Mouse (Mus musculus): ENCODE measurements around the gene Dpf1. TPM values are rescaled to one million over a fixed set of nuclear protein-coding genes. Genes with fewer than 3 reads are reported as not detected.
A peak's percentile ranks its signal among the peaks of the same experiment; 100 is the strongest.

Dpf1 gene
- polyA plus RNA-seq, 1 experiment from 2014 or later = 6.2 TPM

DNA sequence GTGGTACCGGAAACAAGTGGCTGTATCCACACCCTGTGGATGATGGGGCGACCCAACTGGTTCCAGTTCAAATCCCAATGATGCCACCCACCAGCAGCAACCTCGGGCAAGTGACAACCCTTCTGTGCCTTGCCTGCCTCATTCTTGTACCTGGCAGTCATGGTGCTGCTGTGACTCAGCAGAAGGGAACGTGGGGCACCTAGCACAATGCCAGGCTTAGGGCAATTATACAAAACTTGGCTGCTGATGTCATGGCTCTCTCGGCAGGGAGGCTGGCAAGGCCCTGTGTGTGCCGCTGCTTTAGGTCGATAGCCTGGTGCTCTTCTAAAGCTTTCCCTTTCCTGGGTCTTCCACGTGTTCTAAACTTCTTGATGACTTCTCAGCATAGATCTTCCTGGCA lies 48.5 kb downstream of the Dpf1 start:
- in situ Hi-C loops (cut with MboI; ENCODE audit: low pct_unique_long_range_greater_than_20kb) = no loop called here
- no peaks in the 10 kb centered on the region for H3K27me3 ChIP-seq
- ATAC-seq = peak; percentile 25
- DNase-seq (ENCODE audit: low read depth, low spot score) = no peak
- TF ChIP-seq CTCF (IDR thresholded peaks at IDR 0.05) = no peak
- ChIA-PET CTCF (no interaction called here), POLR2A (no interaction called here)

DNA sequence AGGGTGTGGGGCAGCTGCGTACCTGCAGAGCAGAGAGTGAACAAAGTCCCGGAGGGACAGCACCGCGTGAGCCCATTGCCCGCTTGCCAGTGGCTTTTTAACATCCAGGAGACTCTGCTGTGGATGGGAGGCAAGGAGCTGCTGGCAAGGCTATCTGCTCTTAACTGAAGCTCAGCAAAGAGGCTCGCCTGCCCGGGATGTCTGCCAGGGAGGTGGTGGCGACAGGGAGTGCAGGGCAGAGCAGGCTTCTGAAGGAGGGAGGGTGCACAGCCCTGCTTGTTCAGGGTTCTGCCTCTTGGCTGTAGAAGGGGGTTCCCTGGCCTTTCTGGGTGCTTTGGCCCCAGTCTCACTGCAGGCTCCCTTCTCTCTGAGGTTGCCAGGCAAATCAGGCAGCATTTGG lies 50.4 kb downstream of the Dpf1 start:
- POLR2A ChIA-PET = interaction anchor here (0.6 to 1.1 kb wide), 2 partner anchors 12 to 52 kb away, joined by 3 to 4 read pairs; no protein-coding TSS in a partner anchor
- in situ Hi-C loops (cut with MboI; ENCODE audit: low pct_unique_long_range_greater_than_20kb) = no loop called here
- H3K27me3 ChIP-seq = no peaks in the 10 kb centered on the region
- CTCF ChIA-PET = interaction anchor here (0.9 to 1.0 kb wide), 2 partner anchors 24 to 168 kb away, joined by 3 read pairs; no protein-coding TSS in a partner anchor
- no peak for TF ChIP-seq CTCF (IDR thresholded peaks at IDR 0.05)
- DNase-seq (ENCODE audit: low read depth, low spot score) (no peak), ATAC-seq (no peak)

DNA sequence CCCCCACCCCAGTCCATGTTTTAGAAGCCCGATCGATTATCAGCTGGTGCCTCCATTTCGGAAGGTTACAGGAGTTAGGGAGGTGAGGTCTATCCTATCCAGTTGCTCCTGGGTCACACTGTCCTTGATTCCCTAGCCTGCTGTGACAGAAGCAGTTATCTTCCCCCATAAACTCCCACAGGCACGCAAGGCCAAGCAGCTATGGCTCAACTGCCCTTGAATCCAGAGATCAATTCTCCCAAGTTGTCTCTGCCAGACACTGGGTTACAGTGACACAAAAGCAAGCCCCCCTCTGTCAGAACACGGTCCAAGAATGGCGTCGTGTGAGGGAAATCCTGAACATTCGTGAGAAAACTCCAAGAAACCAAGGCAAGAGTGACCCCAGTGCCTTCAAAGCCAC lies 51.7 kb downstream of the Dpf1 start:
- in situ Hi-C loops (cut with MboI; ENCODE audit: low pct_unique_long_range_greater_than_20kb) = no loop called here
- no peak for TF ChIP-seq CTCF (IDR thresholded peaks at IDR 0.05)
- no peaks in the 10 kb centered on the region for H3K27me3 ChIP-seq
- ChIA-PET POLR2A (no interaction called here), CTCF (no interaction called here)
- DNase-seq (ENCODE audit: low read depth, low spot score) = no peak
- no peak for ATAC-seq

DNA sequence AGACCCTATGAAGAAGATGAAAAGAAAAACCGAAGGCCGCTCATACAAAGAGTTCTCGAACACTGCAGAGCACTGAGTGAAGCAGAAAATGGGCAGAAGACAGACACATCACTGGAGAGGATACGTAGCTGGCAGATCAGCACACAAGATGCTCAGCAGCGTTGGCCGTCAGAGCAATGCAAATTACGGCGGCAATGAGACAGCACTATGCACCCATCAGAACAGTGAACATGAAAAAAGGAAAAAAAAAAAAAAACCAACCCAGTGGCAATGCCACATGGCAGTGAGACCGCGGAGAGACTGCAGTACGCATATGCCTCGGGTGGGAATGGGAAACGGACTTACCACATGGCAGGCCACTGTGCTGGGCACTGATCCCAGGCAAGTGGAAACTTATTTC lies 57.7 kb downstream of the Dpf1 start:
- CTCF ChIA-PET = no interaction called here
- TF ChIP-seq CTCF (IDR thresholded peaks at IDR 0.05) = no peak
- no peaks in the 10 kb centered on the region for H3K27me3 ChIP-seq
- ATAC-seq (no peak), DNase-seq (ENCODE audit: low read depth, low spot score) (no peak)
- POLR2A ChIA-PET = interaction anchor here (0.7 kb wide), 1 partner anchor 21 kb away, joined by 7 read pairs; no protein-coding TSS in a partner anchor
- in situ Hi-C loops (cut with MboI; ENCODE audit: low pct_unique_long_range_greater_than_20kb) = no loop called here

DNA sequence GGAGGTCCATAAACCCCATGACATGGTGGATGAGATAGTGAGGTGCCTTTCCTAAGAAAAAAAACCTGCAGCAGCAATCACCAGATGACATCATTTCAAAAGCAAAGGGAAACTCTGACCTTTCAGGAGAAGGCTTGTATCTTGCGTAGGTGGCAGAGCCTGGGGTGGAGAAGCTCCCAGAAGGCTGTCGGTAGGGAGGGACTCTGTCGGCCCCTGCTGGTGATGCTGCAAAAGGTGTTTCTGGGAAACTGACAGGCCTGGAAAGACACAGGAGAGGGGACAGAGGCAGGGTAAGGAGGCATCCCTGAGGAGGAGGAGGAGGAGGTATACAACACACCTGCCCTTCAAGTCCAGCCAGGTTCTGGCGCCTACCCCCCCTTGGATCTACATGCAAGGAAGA lies 60.3 kb downstream of the Dpf1 start:
- ChIA-PET POLR2A (no interaction called here), CTCF (interaction anchor here (1.3 kb wide), 1 partner anchor 18 kb away, joined by 3 read pairs; no protein-coding TSS in a partner anchor)
- ATAC-seq (no peak), DNase-seq (ENCODE audit: low read depth, low spot score) (no peak)
- no peaks in the 10 kb centered on the region for H3K27me3 ChIP-seq
- in situ Hi-C loops (cut with MboI; ENCODE audit: low pct_unique_long_range_greater_than_20kb) = no loop called here
- TF ChIP-seq CTCF (IDR thresholded peaks at IDR 0.05) = no peak

DNA sequence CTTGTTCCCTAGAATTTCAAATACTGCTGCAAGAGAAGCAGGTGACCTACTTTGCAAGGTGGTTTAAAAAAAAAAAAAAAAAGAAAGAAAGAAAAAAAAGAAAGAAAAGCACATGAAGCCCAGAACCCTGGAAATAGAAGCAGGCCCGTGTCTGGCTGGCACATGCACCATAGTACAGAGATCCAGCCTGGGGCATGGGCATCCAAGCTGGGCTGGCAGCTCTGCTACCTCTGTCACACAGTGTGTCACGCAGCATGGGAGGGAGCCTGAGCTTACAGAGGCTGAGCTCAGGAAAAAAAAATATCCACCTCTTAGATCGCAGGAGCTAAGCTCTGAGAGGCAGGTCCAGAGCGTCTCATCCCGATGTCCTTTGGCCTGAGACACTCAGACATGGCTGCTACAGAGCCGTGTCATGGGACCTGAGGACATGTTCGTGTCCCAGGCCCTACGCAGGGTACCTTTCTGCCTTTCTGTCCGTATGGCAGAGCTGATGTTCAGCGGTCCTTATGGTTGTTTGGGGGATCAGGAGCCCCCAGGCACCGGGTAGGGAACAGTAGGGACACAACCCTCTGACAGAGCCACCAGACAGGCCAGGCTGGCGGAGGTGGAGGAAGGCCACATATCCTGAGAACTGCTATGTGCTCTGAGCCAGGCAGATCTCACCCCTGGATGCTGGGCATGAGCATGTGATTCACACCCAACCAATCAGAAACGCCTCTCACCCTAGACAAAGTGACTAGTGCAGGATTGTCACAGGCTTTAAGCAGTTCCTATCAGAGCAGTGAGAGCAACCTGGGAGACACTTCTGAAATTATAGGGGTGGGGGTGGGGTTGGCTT lies 63.6 kb downstream of the Dpf1 start:
- ATAC-seq (no peak), DNase-seq (ENCODE audit: low read depth, low spot score) (no peak)
- H3K27me3 ChIP-seq = no peaks in the 10 kb centered on the region
- CTCF ChIA-PET = no interaction called here
- TF ChIP-seq CTCF (IDR thresholded peaks at IDR 0.05) = no peak
- in situ Hi-C loops (cut with MboI; ENCODE audit: low pct_unique_long_range_greater_than_20kb) = no loop called here
- POLR2A ChIA-PET = no interaction called here

Other genes starting within 250 kb of the Dpf1 start
- gene Ryr1, start 178.8 kb upstream of the Dpf1 start, polyA plus RNA-seq (2021) = 0.03 TPM
- 0.05 TPM for gene Rasgrp4, start 169.1 kb upstream of the Dpf1 start, polyA plus RNA-seq (2021)
- 18.8 TPM for gene Fam98c, start 147.7 kb upstream of the Dpf1 start, polyA plus RNA-seq (2021)
- gene Ggn, start 133.7 kb upstream of the Dpf1 start, polyA plus RNA-seq (2021) = 3.1 TPM
- gene Spred3, start 133.5 kb upstream of the Dpf1 start, polyA plus RNA-seq (2021) = 42.6 TPM
- gene Psmd8, start 123.2 kb upstream of the Dpf1 start, polyA plus RNA-seq (2021) = 241 TPM
- gene Catsperg1, start 89.9 kb upstream of the Dpf1 start, polyA plus RNA-seq (2021) = not detected
- gene Kcnk6, start 71.4 kb upstream of the Dpf1 start, polyA plus RNA-seq (2021) = not detected
- 57.0 TPM for gene Yif1b, start 65.6 kb upstream of the Dpf1 start, polyA plus RNA-seq (2021)
- gene 2200002D01Rik, start 55.5 kb upstream of the Dpf1 start, polyA plus RNA-seq (2021) = 165 TPM
- gene Spint2, start 22.0 kb upstream of the Dpf1 start, polyA plus RNA-seq (2021) = 446 TPM
- gene Ppp1r14a, start 14.6 kb upstream of the Dpf1 start, polyA plus RNA-seq (2021) = 5.1 TPM
- gene Sipa1l3, start 214.7 kb downstream of the Dpf1 start, polyA plus RNA-seq (2021) = 27.2 TPM

Data from Patski (cell line).